In the genomic region with DNA sequence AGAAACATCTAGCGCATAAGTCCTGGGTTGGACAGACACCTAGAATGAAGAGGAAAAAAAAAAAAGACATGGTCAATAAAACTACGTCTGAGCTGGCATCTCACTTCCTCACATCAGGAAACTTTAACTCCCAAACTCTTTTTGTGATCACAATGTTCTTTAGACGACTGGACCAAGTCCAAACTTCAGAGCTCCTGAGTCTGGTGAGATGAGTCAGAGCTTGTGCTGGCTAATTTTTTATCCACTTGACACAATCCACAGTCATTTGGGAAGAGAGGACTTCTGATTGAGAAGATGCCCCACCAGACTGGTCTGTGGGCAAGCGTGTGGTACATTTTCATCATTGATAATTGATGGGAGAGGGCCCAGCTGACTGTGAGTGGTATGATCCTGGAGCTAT, we compare ENCODE assay signal across 13 mouse cellular contexts. TPM values are rescaled to one million over a fixed set of nuclear protein-coding genes. Genes with fewer than 3 reads are reported as not detected.
DNase-seq lines count a peak whose midpoint lies in the region; ATAC-seq and TF ChIP-seq lines count a peak whose summit lies in the region.
"Had no signal": no experiment of that assay in that cellular context is flagged by ENCODE, and none has a peak within 500 bp of the region (broad histone marks: within the 10 kb centered on the region; RNA-seq: fewer than 3 reads in every experiment).

No protein-coding gene starts in this region.

- H3K36me3 ChIP-seq in hindbrain, postnatal 0 days (ENCODE audit: insufficient read depth, low read length), result no peaks in the 10 kb centered on the region
- H3K36me3 ChIP-seq: embryonic facial prominence, embryonic 15.5 days; liver, embryonic 15.5 days; midbrain, embryonic 13.5 days had no signal

- H3K4me2 ChIP-seq in hindbrain, postnatal 0 days (ENCODE audit: low read depth, low read length), result no peak overlapping the region
- H3K4me2 ChIP-seq: embryonic facial prominence, embryonic 15.5 days; liver, embryonic 15.5 days; midbrain, embryonic 13.5 days had no signal

- 0 out of 2 replicates have a peak overlapping the region, but pooled peaks have one; percentile 11 for H3K27ac ChIP-seq in layer of hippocampus, adult 2 months
- no peak overlapping the region for H3K27ac ChIP-seq in hindbrain, postnatal 0 days
- H3K27ac ChIP-seq in gastrocnemius, adult 2 months, result no peak overlapping the region
- H3K27ac ChIP-seq: embryonic facial prominence, embryonic 15.5 days; liver, embryonic 15.5 days; midbrain, embryonic 13.5 days had no signal

- ATAC-seq in hindbrain, postnatal 0 days, result no peak
- ATAC-seq: CD4-positive, CD25-positive, alpha-beta regulatory T cell, adult 4 months; midbrain, embryonic 13.5 days had no signal

- no peak overlapping the region for H3K9ac ChIP-seq in hindbrain, postnatal 0 days (replicated peaks; ENCODE audit: low read length)
- H3K9ac ChIP-seq: embryonic facial prominence, embryonic 15.5 days; liver, embryonic 15.5 days; midbrain, embryonic 13.5 days had no signal

- peak; percentile 26 for DNase-seq in cerebellum, adult 8-10 months
- no peak for DNase-seq in cerebellum, postnatal 14 days
- DNase-seq in layer of hippocampus, adult 2 months (ENCODE audit: low spot score in 2 of 2), result peak; percentile 18 to 20
- no peak for DNase-seq in layer of hippocampus, postnatal 14 days (ENCODE audit: low spot score in 2 of 2)
- DNase-seq in 3134 (ENCODE audit: extremely low read depth, insufficient read length, low spot score), result peak; percentile 25
- peak; percentile 89 for DNase-seq in brain, adult 2 months (ENCODE audit: low read depth, low spot score)
- DNase-seq in hindbrain, postnatal 0 days (ENCODE audit: low spot score), result no peak
- DNase-seq in gastrocnemius, adult 2 months, result no peak
- DNase-seq: heart, postnatal 14 days had no signal

- no peaks in the 10 kb centered on the region for H3K4me1 ChIP-seq in hindbrain, postnatal 0 days (ENCODE audit: insufficient read depth, low read length)
- H3K4me1 ChIP-seq: embryonic facial prominence, embryonic 15.5 days; liver, embryonic 15.5 days; midbrain, embryonic 13.5 days had no signal

- TF ChIP-seq CTCF in layer of hippocampus, adult 2 months (conservative IDR thresholded peaks at IDR 0.05), result no peak
- no peak for TF ChIP-seq CTCF in hindbrain, postnatal 0 days (IDR thresholded peaks at IDR 0.05; ENCODE audit: low read depth)
- no peak for TF ChIP-seq CTCF in gastrocnemius, adult 2 months (IDR thresholded peaks at IDR 0.05)

- H3K27me3 ChIP-seq in hindbrain, postnatal 0 days (ENCODE audit: insufficient read depth, low read length), result no peaks in the 10 kb centered on the region
- H3K27me3 ChIP-seq: embryonic facial prominence, embryonic 15.5 days; liver, embryonic 15.5 days; midbrain, embryonic 13.5 days had no signal

- no peaks in the 10 kb centered on the region for H3K9me3 ChIP-seq in hindbrain, postnatal 0 days (ENCODE audit: low read length)
- H3K9me3 ChIP-seq: embryonic facial prominence, embryonic 15.5 days; liver, embryonic 15.5 days; midbrain, embryonic 13.5 days had no signal

- H3K4me3 ChIP-seq in layer of hippocampus, adult 2 months, result no peak overlapping the region
- no peak overlapping the region for H3K4me3 ChIP-seq in hindbrain, postnatal 0 days (ENCODE audit: low read length)
- no peak overlapping the region for H3K4me3 ChIP-seq in gastrocnemius, adult 2 months
- H3K4me3 ChIP-seq: embryonic facial prominence, embryonic 15.5 days; liver, embryonic 15.5 days; midbrain, embryonic 13.5 days had no signal

- 67% methylated on average over 4 of the region's 4 CpGs for WGBS in hindbrain, postnatal 0 days

- intact Hi-C loops in gastrocnemius, adult 2 months (cut with DNase I), result no loop called here

RNA-seq across cellular contexts. Expression of a gene that starts 43.5 kb away (rescaled TPM):
- total RNA-seq in layer of hippocampus, adult 2 months (2021), result 10 to 100 TPM; 56.1 to 59.2 TPM
- 10 to 100 TPM; 47.4 to 50.1 TPM for total RNA-seq in layer of hippocampus, postnatal 14 days (2021)
- total RNA-seq in hindbrain, postnatal 0 days (2014; rRNA removed), result 9.1 and 9.6 TPM in 2 replicates
- 5.3 and 5.4 TPM in 2 replicates for polyA plus RNA-seq in hindbrain, postnatal 0 days (2015; fragmentation: Nextera tagmentation; extraction: Ambion mirVana)
- total RNA-seq in gastrocnemius, adult 2 months (2021), result 10 to 100 TPM; 10.8 to 18.2 TPM

RNA-seq across cellular contexts. Expression of a gene that starts 44.0 kb away (rescaled TPM):
- total RNA-seq in layer of hippocampus, adult 2 months (2021), result 10 to 100 TPM; 78.8 to 81.6 TPM
- 10 to 100 TPM; 62.8 to 64.4 TPM for total RNA-seq in layer of hippocampus, postnatal 14 days (2021)
- total RNA-seq in hindbrain, postnatal 0 days (2014; rRNA removed), result 48.2 and 50.9 TPM in 2 replicates
- 57.1 and 58.5 TPM in 2 replicates for polyA plus RNA-seq in hindbrain, postnatal 0 days (2015; fragmentation: Nextera tagmentation; extraction: Ambion mirVana)
- total RNA-seq in gastrocnemius, adult 2 months (2021), result 10 to 100 TPM; 14.7 to 14.8 TPM

Comparison
In these comparisons a context has a peak if more than half of its experiments do, and no peak if none do; other contexts are left out.
1. DNase-seq: peak in cerebellum, adult 8-10 months (single experiment), layer of hippocampus, adult 2 months (2 of 2), 3134 (single experiment) and brain, adult 2 months (single experiment); none in cerebellum, postnatal 14 days (0 of 2), layer of hippocampus, postnatal 14 days (0 of 2), hindbrain, postnatal 0 days (single experiment) and gastrocnemius, adult 2 months (single experiment).